Mouse (Mus musculus): Measurements from ENCODE around the gene Olfr1224-ps1.
"Not testable (repeated sequence)": the region's sequence is repeated elsewhere in the genome, so short reads cannot be mapped to it uniquely, and the experiment has no call there.

Olfr1224-ps1 gene

DNA sequence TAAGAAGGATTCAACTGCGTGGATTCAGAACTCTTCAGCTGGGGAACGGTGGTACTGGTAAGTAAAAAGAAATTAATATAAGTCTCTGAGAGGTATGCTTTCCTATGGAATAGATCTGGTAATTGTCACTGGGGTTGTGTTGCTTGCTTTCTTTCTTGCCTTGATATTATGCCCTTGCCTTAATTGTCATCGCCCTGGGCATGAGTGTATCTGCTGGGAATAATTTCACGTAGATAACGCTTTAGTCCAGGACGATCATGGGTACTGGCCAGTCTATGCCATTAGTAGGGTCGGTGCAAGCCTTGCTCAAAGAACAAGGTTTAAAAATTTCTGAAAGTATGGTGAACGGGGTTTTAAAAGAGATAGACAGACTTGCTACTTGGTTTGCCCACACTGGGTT, at the start of gene Olfr1224-ps1:
Olfr1224-ps1 (minus strand) TSS at position 101 of the 400 bp plus-strand sequence.
- DNase-seq, result not testable (repeated sequence)

DNA sequence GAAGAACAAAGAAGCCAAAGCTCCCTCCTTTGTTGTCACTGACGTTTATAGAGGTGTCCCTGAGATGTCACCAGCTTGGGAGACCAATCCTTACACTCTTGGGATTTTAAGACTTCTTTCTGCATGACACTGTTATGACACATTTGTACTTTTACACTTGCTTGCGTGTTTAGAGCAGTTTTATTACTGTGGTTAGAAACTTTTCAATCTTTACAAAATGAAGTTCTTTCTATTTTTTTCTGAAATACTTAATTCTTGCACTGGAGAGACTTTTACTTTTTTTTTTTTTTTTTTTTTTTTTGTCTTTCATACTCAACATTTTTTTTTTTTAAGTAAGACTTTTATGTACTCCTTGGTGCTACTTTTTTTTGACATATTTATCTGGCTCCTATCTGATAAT, 36.1 kb upstream of the Olfr1224-ps1 start, which contains the start of gene Olfr1226:
Olfr1226 (minus strand) TSS at position 101 of the 400 bp plus-strand sequence.
- DNase-seq, result no peak

DNA sequence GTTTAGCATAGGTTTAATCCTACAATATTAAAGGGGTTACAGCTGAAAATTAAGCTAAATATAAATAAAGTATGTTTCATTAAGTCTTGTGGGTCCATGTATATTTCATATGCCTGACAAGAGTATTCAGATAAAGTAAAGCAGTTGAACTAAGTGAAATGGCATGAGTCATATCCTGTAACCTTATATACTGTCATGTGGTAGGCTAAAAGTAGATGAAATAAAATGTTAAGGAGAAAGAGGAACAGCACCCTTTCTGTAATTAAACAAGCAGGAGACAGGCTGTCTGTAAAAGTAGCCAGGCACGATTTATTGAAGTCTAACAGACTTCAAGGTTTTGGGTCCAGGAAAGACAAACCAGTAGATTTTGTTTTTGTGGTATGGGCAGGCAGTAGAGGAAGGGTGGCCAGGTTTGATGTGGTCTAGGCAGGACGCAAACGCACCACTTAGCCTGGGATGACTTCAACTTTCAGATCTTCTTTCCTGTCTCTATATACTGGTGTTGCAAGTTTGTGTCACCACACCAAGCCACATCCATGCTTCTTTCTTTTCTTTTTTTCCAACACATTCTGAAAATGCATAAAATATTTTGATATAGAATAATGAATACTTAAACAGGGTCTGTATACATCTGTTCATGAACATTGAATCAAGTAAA, 32.6 kb upstream of the Olfr1224-ps1 start:
- no peak for DNase-seq

- DNase-seq, result no peak
Measured at GRCm38 (mm10) chr2:89174569-89174968, 10.7 kb upstream of the Olfr1224-ps1 start, which contains the start of gene Olfr1225. Olfr1225 (minus strand) TSS chr2:89174669.

DNA sequence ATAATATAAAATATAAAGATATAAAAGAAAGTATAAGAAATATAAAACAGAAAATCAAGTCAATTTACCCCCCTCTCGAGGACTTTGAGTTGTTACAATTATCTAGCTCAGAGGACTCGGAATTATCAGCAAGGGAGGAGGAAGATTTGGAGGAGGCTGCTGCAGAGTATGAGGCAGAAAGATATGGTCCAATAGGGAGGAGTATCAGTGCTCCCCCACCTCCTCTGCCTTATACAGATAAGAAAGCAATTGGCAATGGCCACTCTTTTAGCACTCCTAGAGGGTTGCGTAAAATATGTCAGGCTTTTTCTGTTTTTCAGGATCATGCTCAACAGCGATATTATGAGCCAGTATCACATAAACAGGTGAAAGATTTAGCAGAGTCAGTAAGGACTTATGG, 820 bp upstream of the Olfr1224-ps1 start:
- DNase-seq, result not testable (repeated sequence)

DNA sequence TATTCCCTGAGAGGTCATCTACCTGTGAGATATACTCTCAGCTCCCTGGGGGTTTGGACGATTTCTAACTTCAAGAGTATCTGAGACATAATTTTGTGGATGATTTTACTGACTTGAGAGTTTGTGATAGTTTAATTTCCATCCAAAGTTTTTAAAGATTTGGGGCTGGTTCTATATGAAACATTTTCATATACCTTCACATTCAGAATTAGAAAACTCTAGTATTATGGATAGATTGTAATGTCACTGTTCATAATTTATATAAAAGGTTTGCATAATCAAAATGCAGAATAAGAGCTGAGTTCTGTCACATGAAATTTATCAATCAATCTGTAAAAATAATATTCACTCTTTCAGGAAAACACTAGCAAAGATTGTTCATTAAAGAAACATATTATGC, 12.4 kb downstream of the Olfr1224-ps1 start, which contains the start of gene Olfr1223:
Olfr1223 (minus strand) TSS at position 101 of the 400 bp plus-strand sequence.
- DNase-seq, result no peak

- DNase-seq, result no peak
Measured at GRCm38 (mm10) chr2:89132954-89133353, 30.9 kb downstream of the Olfr1224-ps1 start, which contains the start of gene Olfr1222. Olfr1222 (minus strand) TSS chr2:89133054.

DNA sequence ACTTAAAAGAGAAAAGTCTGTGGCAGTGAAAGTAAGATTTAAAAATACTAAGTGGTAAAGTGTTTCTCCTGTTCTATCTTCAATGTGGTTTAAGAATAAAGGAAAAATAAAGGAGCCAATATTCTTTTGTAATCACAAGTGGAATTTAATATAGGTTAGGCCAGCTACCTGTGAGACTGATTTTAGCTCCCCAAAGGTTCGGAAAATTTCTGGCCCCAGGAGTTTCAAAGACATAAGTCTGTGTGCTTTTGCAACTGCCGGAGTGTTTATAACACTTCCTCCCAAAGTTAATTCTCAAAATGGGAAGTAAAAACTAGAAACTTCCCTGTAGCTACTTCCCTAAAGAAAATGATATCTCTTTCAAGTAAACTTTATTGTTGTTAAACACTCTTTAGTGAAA, 46.7 kb downstream of the Olfr1224-ps1 start, which contains the start of gene Olfr1221:
Olfr1221 (minus strand) TSS at position 101 of the 400 bp plus-strand sequence.
- no peak for DNase-seq

GRCm38 (mm10) chr2:89106735-89107134, 57.2 kb downstream of the Olfr1224-ps1 start, which contains the start of gene Olfr1220:
Olfr1220 (minus strand) TSS chr2:89106835.
- DNase-seq, result no peak

DNA sequence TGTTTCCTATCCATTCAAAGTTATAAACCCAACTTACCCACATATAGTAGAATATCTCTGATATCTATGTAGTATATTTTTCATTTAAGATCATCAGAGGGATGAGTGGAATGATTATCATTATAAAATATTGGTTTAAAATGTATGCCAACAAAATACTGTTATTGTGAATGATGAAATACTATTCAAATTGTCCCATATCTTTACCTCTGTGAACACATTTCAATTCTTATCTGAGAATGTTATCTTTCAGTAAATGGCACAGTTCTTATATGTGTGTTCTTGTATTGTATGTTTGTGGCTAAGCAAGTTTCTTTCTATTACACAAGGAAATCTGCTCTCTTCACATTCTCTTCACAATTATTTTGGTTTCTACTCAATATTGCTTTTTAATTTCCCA, 58.2 kb downstream of the Olfr1224-ps1 start:
- no peak for DNase-seq

Measured in retina, postnatal 1 day (tissue).